Mouse (Mus musculus): ENCODE data around the gene Ccdc70.
A peak's percentile ranks its signal among the peaks of the same experiment; 100 is the strongest.
"Not testable (repeated sequence)": the region's sequence is repeated elsewhere in the genome, so short reads cannot be mapped to it uniquely, and the experiment has no call there.

The Ccdc70 gene

DNA sequence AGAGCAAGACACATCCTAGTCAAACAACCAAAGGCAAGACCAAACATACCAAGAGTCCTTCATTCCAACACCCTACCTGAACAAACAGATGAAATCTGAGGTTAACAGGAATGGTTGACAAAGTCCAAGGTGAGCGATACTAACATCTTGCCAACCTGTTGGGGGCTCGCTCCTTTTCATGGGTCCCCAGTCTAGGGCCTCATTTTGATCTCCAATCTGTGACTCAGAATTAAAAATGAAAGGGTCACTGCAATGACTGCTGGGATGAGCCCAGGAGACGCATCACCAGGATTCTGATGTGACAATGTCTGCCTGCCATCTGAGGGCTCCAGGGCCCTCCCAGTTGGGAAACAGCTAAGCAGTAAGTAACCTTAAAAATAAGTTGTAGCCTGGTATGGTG, at the start of gene Ccdc70:
Ccdc70 (plus strand) TSS at position 301 of the 400 bp plus-strand sequence.
- no peak for DNase-seq

DNA sequence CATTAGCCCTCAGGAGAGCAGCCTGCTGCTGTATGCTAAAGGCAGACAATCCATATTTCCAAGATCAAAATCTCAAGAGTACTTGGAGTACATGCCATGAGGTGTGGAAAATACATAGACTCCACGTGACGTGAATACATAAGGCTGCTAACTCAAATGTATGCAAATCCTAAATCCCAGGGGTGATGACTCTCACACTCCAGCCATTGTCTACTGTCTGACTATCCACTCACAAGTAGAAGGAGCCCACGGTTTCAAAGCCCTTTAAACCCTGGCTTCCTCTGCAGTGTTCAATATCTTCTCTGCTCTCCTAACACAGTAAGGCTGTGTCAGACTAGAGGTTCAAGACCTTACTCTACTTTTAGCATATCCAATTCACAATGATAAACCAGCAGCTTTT, 38.8 kb upstream of the Ccdc70 start:
- DNase-seq = not testable (repeated sequence)

DNA sequence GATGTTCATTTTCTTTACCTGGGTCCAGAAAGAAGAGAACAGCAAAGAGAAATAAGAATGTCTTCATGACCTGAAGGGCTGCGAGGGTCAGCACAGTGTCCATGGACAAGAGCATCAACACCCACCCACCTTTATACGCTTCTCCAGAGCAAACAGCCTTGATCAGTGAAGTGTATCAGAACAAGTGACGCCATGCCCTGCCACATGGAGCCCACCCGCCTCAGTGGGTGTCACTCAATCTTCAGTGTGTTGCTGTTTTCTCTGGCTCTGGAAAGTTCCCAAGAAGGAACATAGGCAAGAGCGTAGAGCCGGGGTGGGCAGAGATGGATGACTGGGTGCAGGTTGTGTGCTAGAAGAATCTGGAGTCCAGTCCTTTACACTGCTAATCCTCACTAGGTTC, 37.0 kb upstream of the Ccdc70 start, which contains the start of gene Defb15:
Defb15 (minus strand) TSS at position 101 of the 400 bp plus-strand sequence.
- no peak for DNase-seq

DNA sequence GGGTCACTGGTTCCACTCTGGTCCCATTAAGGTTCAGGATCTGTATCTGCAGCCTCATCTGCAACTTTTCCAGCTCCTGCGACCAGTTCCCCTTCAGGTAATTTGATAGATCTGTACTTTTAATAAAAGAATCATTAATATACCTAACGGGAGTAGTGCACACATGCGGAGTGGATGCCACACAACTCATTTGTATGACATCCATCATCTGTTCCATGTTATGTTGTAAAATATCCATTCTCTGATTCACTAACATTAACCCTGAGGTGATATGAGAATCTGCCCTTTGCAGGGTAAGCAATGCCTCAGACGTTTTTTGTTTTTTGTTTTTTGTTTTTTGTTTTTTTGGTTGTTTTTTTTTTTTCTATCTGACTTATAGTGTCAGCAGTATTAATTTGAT, 31.5 kb upstream of the Ccdc70 start, which contains the start of gene Defb35:
Defb35 (plus strand) TSS at position 301 of the 400 bp plus-strand sequence.
- DNase-seq = not testable (repeated sequence)

DNA sequence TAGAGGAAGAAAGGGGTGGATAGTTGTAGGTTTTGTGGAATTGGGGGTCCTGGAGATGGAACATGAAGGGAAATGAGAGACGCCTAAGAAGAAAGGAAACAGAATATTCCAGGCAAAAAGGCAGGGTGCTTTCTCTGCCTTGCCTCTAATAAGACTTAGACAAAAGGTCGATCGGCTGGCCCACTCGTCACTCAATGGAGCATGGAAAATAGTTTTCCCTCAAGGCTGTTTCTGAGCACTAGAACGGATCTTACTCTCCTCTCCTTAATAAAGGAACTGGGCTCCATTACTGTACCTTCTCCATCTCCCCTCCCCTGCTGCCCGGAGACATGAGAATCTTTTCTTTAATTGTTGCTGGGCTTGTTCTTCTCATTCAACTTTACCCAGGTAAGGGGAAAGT, 23.1 kb upstream of the Ccdc70 start, which contains the start of gene Defb13:
Defb13 (plus strand) TSS at position 301 of the 400 bp plus-strand sequence.
- DNase-seq = no peak

DNA sequence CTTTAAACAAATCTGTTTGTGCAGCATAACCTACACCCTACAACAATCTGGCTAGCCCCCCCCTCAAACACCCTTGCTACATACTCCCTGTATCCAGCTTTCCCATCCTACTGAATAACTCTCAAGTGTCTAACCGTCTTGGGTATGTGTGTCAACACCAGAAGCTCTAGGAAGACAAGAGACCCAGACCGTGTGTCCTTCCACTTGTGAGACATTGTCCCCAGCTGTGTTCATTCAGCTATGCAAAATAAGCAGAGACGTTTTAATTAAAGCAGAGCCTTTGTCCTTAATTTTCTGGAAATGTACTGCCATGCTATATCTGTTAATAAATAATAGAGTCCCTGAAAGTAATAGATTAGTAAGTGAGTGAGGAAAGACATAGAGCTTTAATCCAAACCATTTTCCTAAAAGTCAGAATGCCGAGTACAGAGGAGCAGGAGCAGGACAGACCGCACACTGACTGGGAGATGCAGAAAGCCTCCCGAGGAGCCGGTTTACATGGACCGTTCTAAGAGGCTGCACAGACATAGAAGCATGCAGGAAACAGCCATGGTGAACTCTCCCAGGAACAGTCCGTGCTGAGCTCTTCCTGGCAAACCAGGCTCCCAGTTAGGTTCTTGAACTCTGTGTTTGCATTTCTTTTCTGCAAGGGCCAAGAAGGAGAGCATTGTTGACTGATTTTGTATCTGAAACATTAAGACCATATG, 22.1 kb upstream of the Ccdc70 start:
- no peak for DNase-seq

DNA sequence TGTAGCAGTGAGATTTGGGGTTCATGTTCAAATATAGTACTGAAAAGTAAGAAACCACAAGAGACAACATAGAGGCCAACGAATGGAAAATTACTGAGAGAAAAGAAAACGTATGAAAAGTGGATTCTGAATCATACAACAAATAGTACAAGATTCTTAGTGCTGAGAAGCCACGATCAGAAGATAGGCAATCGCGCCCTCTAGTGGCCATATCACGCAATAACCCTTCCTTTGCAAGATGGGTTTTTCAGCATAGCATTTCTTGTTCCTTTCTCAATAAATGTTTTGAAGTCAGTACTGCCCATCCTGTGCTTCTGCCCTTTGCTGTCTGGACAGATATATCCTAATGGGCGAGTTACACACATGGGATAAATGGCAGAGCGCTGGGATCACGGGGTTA, 14.3 kb upstream of the Ccdc70 start:
- peak; percentile 4 for DNase-seq

DNA sequence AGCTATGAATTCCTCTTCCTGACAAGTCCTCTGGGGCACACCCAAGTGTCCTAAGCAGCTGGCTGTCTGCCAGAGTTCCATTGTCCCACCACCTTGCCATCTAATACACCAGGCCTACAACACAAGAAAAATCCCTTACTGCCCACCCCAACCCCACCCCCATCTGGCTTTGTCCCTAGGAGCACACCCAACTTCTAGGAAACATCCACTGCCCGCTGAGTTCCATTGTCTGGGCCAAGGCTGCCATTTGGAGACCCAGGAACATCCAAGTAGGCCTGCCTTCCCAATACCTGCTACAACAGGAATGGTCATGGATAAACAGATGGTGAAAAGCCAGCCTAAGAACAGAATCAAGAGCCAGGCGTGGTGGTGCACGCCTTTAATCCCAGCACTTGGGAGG, 13.2 kb upstream of the Ccdc70 start:
- DNase-seq = no peak

DNA sequence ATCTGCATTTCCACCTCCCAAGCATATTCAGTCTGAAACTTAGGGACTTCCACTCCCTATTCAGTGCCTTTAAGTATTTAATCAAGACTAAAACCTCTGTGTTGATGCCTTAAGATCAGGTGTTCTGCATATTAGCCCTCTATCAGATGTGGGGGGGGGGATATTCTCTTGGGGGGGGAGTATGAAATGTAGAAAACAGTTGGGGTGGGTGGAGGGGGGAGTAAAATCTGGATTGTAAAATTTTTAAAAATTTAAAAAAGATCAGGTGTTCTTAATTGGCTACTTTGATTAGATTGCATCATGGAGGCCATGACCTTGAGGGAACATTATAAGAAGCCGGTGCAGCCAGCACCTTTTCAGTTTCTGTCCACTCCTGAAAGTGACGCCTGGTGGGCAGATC, 11.2 kb upstream of the Ccdc70 start, which contains the start of gene Fam90a1a:
Fam90a1a (plus strand) TSS at position 301 of the 400 bp plus-strand sequence.
- no peak for DNase-seq

DNA sequence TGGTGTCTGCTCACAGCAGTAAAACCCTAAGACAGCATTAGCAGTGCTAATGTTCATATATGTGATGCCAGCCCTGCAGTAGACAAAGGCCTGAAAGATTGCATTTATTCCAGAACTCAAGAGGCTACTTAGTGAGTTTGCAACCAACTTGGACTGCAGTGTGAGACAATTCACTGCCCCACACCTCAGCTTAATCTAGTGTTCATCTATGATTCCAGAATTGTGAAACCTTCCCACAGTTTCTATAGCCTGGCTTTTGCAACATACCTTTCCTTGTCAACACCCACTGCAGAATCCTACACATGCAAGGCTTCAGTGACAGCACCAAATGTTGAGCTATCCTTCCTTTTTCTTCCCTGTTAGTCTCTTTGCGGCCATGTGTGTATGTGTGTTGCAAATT, 2.9 kb upstream of the Ccdc70 start:
- no peak for DNase-seq

DNA sequence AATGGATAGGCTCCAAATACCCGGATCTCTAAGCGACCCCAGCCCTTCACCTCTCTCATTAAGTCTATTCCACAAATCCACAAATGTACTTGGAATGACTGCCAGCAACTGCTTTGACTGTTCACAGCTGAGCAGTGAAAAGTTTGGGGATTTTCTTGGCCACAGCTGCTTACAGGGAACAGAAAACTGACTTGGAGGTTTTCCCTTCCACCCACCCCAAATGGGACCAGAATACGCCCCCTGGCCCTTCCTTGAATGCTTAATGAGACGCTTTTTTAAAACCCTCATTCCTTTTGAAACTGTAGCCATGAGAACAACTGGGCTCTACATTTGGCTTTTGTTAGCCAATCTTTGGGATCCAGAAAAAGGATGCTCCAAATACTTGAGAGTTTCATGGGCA, 8.6 kb downstream of the Ccdc70 start:
- no peak for DNase-seq

DNA sequence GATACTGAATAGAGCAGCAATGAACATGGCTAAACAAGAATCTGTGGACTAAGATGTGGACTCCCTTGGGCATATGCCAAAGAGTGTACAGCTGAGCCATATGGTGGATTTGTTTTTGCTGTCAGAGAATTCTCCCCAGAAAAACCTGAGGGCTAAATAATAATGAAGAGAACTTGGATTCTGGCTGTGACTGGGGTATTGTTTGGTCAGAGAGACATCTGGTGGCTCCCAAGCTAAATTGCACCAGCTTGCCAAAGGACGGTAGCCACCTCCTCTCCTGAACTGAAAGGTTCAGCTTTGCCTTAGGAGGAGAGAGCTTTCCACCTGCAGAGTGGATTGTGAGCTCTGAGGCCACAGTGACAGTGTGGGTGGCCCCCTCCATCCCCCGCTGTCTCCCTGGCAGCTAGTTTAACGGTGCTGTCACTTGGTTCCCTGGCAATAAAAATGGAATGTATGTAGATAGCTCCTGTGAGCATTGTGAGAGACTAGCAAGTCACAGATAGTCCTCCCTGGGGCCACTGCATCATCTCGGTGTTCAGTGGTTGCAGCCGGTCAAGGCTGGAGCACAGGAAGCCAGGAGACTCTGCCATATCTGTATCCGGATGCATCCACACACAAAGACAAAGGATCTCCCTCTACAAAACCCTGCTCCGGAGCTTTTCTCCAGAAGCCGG, 12.2 kb downstream of the Ccdc70 start:
- DNase-seq = no peak

DNA sequence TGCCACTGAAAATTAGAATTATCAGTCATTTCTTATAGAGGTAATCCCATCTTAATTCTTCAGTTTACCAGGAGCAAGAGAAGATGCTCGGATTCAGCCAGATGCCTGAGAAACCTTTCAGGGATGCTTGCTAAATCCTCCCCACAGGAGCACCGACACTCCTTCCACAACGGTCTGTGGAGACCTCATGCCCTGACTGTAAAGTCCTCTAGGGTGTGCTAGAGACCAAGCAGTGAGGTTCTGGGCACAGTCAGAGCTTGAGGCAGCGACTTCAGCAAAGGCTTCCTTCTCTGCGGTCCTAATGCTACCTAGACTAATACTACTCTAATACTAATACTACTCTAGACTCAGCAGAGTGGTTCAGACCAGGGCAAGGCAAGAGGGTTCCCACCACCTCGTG, 22.6 kb downstream of the Ccdc70 start:
- DNase-seq = peak in 1 of 2 experiments; percentile 20

DNA sequence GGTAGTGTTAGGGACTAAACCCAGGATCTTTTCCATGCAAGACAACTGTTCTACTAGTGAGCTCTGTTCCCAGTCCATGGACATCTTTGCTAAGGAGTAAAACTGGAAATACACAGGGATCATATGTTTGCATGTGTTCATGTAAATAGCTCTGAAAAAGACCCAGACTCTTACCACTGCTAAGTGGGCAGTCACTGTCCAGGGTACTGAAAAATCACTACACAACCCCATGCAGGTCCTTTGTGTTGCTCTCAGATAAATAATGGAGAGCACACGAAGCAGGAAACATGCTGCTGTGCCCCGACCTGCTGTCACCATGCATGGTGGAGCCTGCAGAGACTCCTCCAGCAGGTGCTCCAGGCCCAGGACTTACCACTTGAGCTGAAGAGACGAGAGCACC, 25.6 kb downstream of the Ccdc70 start:
- DNase-seq = no peak

DNA sequence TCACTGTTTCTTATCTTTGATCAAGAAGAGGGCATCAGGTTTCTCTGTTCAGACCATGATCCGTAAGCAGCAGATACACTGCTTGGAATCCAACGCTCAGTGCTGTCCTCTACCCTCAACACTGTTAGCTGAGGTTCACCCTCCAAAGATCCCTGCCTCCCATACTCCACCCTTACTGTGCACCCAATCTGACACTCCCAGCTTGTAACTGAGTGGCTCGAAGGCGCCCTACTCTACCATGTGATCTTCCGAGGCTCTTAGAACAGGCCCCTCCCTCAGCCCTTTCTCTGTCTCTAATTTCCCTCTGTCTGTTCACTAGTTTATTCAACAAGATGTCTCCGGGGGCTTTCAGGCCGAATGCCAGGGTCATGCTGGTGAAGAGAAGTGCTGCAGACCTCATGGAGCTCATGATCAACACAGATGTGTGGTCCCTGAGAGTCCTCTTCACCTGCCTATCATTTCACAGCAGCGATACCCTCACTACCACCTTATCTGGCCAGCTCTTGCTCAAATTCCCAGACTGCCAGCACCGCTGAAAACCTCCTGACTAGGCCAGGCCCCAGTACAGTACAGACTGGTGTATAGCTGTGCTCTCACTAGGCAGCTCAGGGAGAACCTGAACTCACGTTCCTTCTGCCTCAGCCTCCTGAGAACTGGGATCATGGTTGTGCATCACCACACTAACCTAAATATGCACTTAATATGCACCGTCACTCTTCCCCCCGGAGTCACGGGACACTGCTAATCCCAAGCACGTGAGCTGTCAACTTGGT, 35.4 kb downstream of the Ccdc70 start:
- no peak for DNase-seq

DNA sequence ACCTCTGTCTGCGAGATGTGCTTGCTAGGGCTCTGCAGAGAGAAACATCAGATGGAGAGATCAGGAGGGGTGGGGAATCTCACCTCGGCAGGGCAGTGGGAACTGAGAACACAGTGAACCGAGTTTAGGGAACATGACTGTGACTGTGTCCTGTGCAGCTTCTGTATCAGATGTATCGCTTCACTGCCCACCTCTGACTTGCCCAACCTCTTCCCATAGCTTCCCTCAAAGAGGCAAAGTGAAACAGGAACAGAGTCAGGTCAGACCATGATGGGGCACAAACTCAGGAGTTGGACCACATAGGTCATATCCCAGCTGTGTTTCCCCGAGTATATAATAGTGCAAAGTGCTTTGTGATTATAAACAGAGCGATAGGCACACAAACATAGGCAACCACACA, 36.8 kb downstream of the Ccdc70 start:
- no peak for DNase-seq

DNA sequence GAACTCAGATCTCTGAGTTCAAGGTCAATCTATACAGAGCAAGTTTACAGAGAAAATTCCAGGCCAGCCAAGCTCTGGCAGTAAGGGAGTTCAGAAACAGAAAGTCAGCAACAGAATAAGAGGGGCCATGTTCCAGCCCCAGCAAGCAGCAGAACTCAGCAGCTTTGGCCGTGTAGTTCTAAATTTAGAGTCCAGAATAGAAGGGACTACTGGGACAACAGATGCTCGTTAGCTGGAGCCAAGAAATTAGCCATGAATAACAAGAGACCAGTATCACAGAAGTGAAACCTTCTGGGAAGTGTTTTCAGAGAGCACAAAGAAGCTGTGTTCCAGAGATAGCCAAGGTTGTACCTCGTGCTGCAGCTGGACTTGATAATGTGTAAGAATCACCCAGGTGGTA, 39.8 kb downstream of the Ccdc70 start:
- no peak for DNase-seq

DNA sequence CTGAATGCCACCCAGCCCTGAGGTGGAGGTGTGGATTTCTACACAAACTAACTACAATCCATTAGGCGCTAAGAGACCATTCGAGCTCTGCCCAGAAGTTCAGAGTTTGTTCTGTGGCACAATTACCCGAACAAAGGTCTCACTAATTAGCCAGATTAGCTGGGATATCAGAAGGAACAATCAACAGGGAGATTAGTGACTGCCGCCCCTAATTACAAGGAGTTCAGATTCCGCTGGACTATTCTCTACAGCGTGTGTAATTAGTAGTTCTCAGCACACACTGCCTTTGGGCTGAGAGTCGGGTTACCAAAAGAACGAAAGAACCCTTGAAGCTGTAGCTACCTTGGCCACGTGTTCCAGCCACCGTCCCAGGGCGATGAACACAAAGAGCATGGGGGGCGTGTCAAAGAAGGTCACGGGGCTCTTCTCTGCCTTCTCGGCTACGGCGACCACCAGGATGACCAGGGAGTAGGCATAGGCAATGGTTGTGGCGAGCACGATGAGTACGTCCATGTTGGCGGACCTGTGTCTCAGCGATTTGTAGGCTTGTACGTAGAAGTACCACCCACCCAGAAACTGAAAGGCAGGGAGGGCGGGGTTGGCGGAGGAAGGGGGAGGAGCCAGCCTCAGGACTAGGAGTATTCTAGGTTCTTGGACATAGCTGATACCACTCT, 43.6 kb downstream of the Ccdc70 start:
- DNase-seq = no peak

DNA sequence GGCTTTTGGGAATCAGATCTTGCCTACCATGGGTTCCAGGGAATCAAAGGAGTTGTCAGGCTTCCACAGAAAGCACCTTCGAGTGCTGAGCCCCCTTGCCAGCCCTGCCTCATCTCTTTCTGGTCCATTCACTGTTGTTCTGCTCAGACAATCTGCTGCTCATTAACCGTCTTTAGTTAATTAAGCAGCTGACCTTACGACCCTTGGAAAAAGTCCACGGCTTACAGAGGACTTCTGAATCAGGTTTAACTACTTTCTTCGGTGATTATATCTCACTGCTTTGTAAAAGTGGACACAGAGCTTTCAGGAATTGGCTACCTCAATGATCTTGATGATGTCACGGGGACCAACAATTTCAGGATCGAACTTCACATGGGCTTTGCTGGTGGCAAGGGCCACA, 48.2 kb downstream of the Ccdc70 start:
- DNase-seq = no peak

DNA sequence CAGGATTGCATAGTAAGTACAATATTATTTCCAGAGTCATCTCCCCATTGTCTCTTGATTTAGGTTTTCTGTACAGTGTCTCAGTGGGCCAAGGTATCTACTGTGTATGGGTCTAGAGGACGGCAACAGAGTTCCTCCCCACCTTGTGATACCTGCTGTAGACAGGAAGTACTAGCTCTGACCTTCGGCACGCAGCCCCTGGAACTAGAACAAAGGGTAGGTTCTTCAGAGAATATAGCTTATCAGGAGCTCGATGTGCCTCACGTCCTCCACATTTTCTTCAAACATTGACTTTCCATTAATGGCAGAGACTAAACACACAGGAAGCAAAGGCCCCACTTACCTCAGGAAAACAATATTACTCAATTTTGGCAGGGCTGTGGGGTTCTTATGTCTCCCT, 49.9 kb downstream of the Ccdc70 start:
- peak in 1 of 2 experiments; percentile 38 for DNase-seq

DNA sequence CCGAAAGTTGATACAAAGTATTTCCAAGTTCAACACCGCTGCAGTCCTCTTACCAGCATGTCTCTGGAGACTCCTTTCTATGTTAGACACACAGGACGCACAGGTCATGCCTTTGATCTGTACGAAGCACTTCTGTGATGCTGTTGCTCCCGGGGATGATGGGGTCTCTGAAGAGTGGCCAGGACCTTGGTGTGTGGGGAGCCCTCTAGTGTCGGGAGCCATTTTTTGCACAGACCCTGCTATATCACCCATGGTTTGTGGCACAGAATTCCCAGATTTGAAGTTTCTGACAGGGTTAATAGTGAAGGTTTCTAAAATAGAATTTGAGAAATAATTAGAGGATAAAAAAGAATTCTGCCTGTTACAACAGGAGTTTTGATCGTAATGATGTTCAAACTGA, 52.7 kb downstream of the Ccdc70 start:
- no peak for DNase-seq

Data from lung, adult 18-20 months (tissue).